Mouse (Mus musculus) G1E (cell line): ENCODE measurements around the gene Mup5.
"Not testable (repeated sequence)": the region's sequence is repeated elsewhere in the genome, so short reads cannot be mapped to it uniquely, and the experiment has no call there.

ENCODE experiments used
- CTCF ChIP-seq: IDR thresholded peaks from 2 replicates; pipeline ENCODE4 v1.5.1; 2012; ENCODE audit warnings: low read depth, low read length, inconsistent platforms, mixed read lengths
- GATA1 ChIP-seq: IDR thresholded peaks from 2 replicates; pipeline ENCODE4 v1.6.1; 2012; ENCODE audit warnings: borderline replicate concordance, low read length, inconsistent platforms, mixed read lengths
- GATA2 ChIP-seq: IDR thresholded peaks from 2 replicates; pipeline ENCODE4 v1.6.1; 2012; ENCODE audit warnings: low read depth, low read length, inconsistent platforms, borderline replicate concordance
- POLR2AphosphoS5 ChIP-seq: IDR thresholded peaks from 2 replicates; pipeline ENCODE4 v1.6.1; 2012; ENCODE audit warnings: low read depth, low read length, inconsistent platforms; ENCODE audit not compliant: insufficient replicate concordance
- TAL1 ChIP-seq: conservative IDR thresholded peaks from 2 replicates; pipeline ENCODE4 v1.6.1; 2012; ENCODE audit warnings: low read depth, low read length, inconsistent platforms, mixed read lengths

DNA sequence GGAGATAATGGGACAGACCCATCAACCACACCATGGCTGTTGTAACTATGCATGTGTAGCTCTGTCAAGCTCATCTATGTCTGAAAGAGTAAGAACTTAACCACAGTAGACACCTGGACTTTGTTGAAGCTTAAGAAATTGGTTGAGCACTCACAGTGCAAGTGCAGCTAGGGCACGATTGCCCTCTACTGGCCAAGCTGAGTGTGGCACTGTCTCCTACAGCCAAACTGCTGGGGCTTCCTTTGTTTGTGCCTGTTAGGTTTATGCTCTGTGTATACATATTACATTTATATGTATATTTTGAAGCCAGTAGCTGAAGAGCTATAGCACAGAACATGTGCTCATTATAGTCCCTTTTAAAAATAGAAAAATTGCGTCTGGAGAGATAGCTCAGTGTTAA lies 23.8 kb downstream of the Mup5 start:
- TF ChIP-seq CTCF = peak; percentile 46; the same call in 1 of the 2 replicates
- not testable (repeated sequence) for TF ChIP-seq GATA1, TAL1, GATA2, POLR2AphosphoS5
